Mouse (Mus musculus): Measurements from ENCODE around the gene Asic1. TPM values are rescaled to one million over a fixed set of nuclear protein-coding genes. Genes with fewer than 3 reads are reported as not detected.
"Not testable (repeated sequence)": the region's sequence is repeated elsewhere in the genome, so short reads cannot be mapped to it uniquely, and the experiment has no call there.

The Asic1 gene
- total RNA-seq, 2 experiments from 2014 or later = 0.49 TPM; not detected in 1

- DNase-seq = no peak
Measured at GRCm38 (mm10) chr15:99719865-99720264, 49.7 kb downstream of the Asic1 start.

- DNase-seq = no peak
Measured at GRCm38 (mm10) chr15:99721921-99722743, 52.0 kb downstream of the Asic1 start.

GRCm38 (mm10) chr15:99723120-99723514, 52.9 kb downstream of the Asic1 start:
- DNase-seq = peak in 1 of 2 experiments; percentile 40

- DNase-seq = peak; percentile 81 to 87
Measured at GRCm38 (mm10) chr15:99723515-99724291, 53.5 kb downstream of the Asic1 start.

- peak; percentile 81 to 84 for DNase-seq
Measured at GRCm38 (mm10) chr15:99724292-99725021, 54.3 kb downstream of the Asic1 start.

- DNase-seq = peak; percentile 98
Measured at GRCm38 (mm10) chr15:99725341-99726155, 55.4 kb downstream of the Asic1 start, which contains the start of gene Cox14. Cox14 (plus strand) TSS chr15:99725618.

- DNase-seq = no peak
Measured at GRCm38 (mm10) chr15:99726549-99726948, 56.4 kb downstream of the Asic1 start.

GRCm38 (mm10) chr15:99727039-99727438, 56.9 kb downstream of the Asic1 start:
- not testable (repeated sequence) for DNase-seq

- no peak for DNase-seq
Measured at GRCm38 (mm10) chr15:99727525-99727924, 57.4 kb downstream of the Asic1 start.

- DNase-seq = no peak
Measured at GRCm38 (mm10) chr15:99728211-99728610, 58.0 kb downstream of the Asic1 start.

- DNase-seq = no peak
Measured at GRCm38 (mm10) chr15:99729056-99729783, 59.1 kb downstream of the Asic1 start.

GRCm38 (mm10) chr15:99731167-99731566, 61.0 kb downstream of the Asic1 start:
- no peak for DNase-seq

GRCm38 (mm10) chr15:99731678-99732077, 61.5 kb downstream of the Asic1 start:
- no peak for DNase-seq

GRCm38 (mm10) chr15:99733186-99733585, 63.0 kb downstream of the Asic1 start:
- DNase-seq = no peak

- peak; percentile 100 for DNase-seq
Measured at GRCm38 (mm10) chr15:99735631-99736030, 65.5 kb downstream of the Asic1 start.

- no peak for DNase-seq
Measured at GRCm38 (mm10) chr15:99736675-99737074, 66.5 kb downstream of the Asic1 start.

- DNase-seq = peak in 1 of 2 experiments; percentile 52
Measured at GRCm38 (mm10) chr15:99740229-99740628, 70.1 kb downstream of the Asic1 start.

Measured in heart, adult 18-20 months (tissue).